Mouse (Mus musculus) midbrain, embryonic 11.5 days (tissue): Measurements from ENCODE around the gene A530032D15Rik. TPM values are rescaled to one million over a fixed set of nuclear protein-coding genes. Genes with fewer than 3 reads are reported as not detected.

Experiments used
- polyA plus RNA-seq: library from polyadenylated mRNA; unstranded; fragments of >200 nt; fragmentation: Nextera tagmentation; extraction: Ambion mirVana; gene quantifications from 2 replicates; pipeline ENCODE4 v1.2.1, GENCODE M21; 2014

A530032D15Rik gene
- polyA plus RNA-seq, 1 experiment from 2014 or later: not detected

Other genes starting within 250 kb of the A530032D15Rik start
- 4.7 and 4.8 TPM in 2 replicates for gene Slc16a14, start 174.7 kb downstream of the A530032D15Rik start, polyA plus RNA-seq
- not detected in 2 replicates for gene Gm10553, start 9.7 kb downstream of the A530032D15Rik start, polyA plus RNA-seq
- gene C130026I21Rik, start 160.7 kb upstream of the A530032D15Rik start, polyA plus RNA-seq: not detected in 2 replicates